Mouse (Mus musculus): Measurements from ENCODE around the gene Tbc1d9b. TPM values are rescaled to one million over a fixed set of nuclear protein-coding genes. Genes with fewer than 3 reads are reported as not detected.
A peak's percentile ranks its signal among the peaks of the same experiment; 100 is the strongest.

Gene Tbc1d9b
- polyA plus RNA-seq, 2 experiments, result 8.4 to 9.5 TPM

DNA sequence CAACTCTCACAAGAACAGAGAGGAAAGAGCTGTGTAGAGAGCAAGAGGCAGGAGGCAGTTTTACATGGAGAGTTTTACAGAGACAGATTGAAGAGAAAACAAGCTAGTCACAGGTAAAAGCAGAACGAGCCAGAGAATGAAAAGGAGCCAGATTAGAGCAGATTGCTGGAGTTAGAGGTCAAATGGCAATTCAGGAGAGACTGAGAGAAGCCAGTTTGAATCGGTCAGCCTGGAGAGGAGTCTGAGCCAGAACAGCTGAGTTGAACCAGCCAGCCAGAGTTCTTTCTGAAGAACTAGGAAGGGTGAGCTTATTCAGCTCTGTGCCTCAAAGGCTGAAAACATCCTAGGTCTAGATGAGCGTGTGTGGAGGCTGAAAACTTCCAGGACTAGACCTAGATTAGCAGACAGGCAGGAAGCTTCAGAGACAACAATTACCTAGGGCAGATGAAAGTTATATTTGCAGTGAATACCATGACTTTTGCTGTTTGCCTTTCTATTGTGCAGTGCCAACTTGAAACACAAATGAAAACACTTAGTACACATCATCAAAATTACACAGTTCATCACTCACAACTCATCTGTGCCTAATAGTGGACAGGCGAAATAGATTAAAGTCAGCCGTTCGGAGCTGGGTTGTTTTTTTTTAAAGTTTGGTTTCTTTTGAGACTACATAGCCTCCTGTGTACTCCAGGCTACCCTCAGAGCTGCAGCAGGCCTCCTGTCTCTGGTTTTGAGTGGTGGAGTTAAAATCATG, 49.5 kb downstream of the Tbc1d9b start:
- Histone ChIP-seq H3K9me3 (ENCODE audit: control insufficient read depth, low read length) (no peaks in the 10 kb centered on the region), H3K9ac (replicated peaks) (no peak overlapping the region), H3K4me1 (replicated peaks; ENCODE audit: control insufficient read depth in 2 of 2, insufficient read depth in 2 of 2, low read length in 1 of 2) (peaks cover 2 to 24% of the 10 kb centered on the region in 2 experiments), H3K27me3 (ENCODE audit: control insufficient read depth, insufficient read depth, low read length) (no peaks in the 10 kb centered on the region), H3K36me3 (replicated peaks; ENCODE audit: control insufficient read depth, insufficient read depth, low read depth) (no peaks in the 10 kb centered on the region), H3K27ac (no peak overlapping the region), H3K4me2 (ENCODE audit: low read depth) (no peak overlapping the region), H3K4me3 (ENCODE audit: insufficient read depth in 1 of 2, low read depth in 2 of 2, low read length in 2 of 2) (no peak overlapping the region)
- DNase-seq (ENCODE audit: low read depth in 3 of 3, low spot score in 3 of 3) (no peak), ATAC-seq (ENCODE audit: insufficient read depth) (no peak)
- no peak for TF ChIP-seq CTCF (IDR thresholded peaks at IDR 0.05; ENCODE audit: low read depth)
- no peak for TF ChIP-seq EP300 (IDR thresholded peaks at IDR 0.05; ENCODE audit: low read depth)
- WGBS (ENCODE audit: insufficient replicate concordance), result 56% methylated on average over 6 of the region's 6 CpGs

GRCm38 (mm10) chr11:50182702-50183101, 51.5 kb downstream of the Tbc1d9b start:
- Histone ChIP-seq H3K9me3 (ENCODE audit: control insufficient read depth, low read length) (no peaks in the 10 kb centered on the region), H3K27me3 (ENCODE audit: control insufficient read depth, insufficient read depth, low read length) (no peaks in the 10 kb centered on the region), H3K4me1 (replicated peaks; ENCODE audit: control insufficient read depth in 2 of 2, insufficient read depth in 2 of 2, low read length in 1 of 2) (peaks cover 0 to 14% of the 10 kb centered on the region in 2 experiments; a peak in 2 of 4 replicates), H3K9ac (replicated peaks) (no peak overlapping the region), H3K4me3 (ENCODE audit: insufficient read depth in 1 of 2, low read depth in 2 of 2, low read length in 2 of 2) (no peak overlapping the region), H3K36me3 (replicated peaks; ENCODE audit: control insufficient read depth, insufficient read depth, low read depth) (no peaks in the 10 kb centered on the region), H3K27ac (no peak overlapping the region), H3K4me2 (ENCODE audit: low read depth) (no peak overlapping the region)
- TF ChIP-seq EP300 (IDR thresholded peaks at IDR 0.05; ENCODE audit: low read depth), result no peak
- no peak for TF ChIP-seq CTCF (IDR thresholded peaks at IDR 0.05; ENCODE audit: low read depth)
- 60% methylated on average over 4 of the region's 4 CpGs for WGBS (ENCODE audit: insufficient replicate concordance)
- DNase-seq (ENCODE audit: low read depth in 3 of 3, low spot score in 3 of 3) (no peak), ATAC-seq (ENCODE audit: insufficient read depth) (no peak)

GRCm38 (mm10) chr11:50184788-50185187, 53.6 kb downstream of the Tbc1d9b start:
- Histone ChIP-seq H3K4me3 (ENCODE audit: insufficient read depth in 1 of 2, low read depth in 2 of 2, low read length in 2 of 2) (no peak overlapping the region), H3K27ac (no peak overlapping the region), H3K9me3 (ENCODE audit: control insufficient read depth, low read length) (no peaks in the 10 kb centered on the region), H3K4me2 (ENCODE audit: low read depth) (no peak overlapping the region), H3K36me3 (replicated peaks; ENCODE audit: control insufficient read depth, insufficient read depth, low read depth) (no peaks in the 10 kb centered on the region), H3K9ac (replicated peaks) (no peak overlapping the region), H3K4me1 (replicated peaks; ENCODE audit: control insufficient read depth in 2 of 2, insufficient read depth in 2 of 2, low read length in 1 of 2) (peaks cover 0 to 12% of the 10 kb centered on the region in 2 experiments; a peak in 2 of 4 replicates), H3K27me3 (ENCODE audit: control insufficient read depth, insufficient read depth, low read length) (no peaks in the 10 kb centered on the region)
- peak; percentile 58 for ATAC-seq (ENCODE audit: insufficient read depth)
- TF ChIP-seq EP300 (IDR thresholded peaks at IDR 0.05; ENCODE audit: low read depth), result no peak
- no peak for TF ChIP-seq CTCF (IDR thresholded peaks at IDR 0.05; ENCODE audit: low read depth)
- DNase-seq (ENCODE audit: low read depth in 3 of 3, low spot score in 3 of 3), result no peak
- 69% methylated on average over 3 of the region's 3 CpGs for WGBS (ENCODE audit: insufficient replicate concordance)

GRCm38 (mm10) chr11:50188682-50189081, 57.5 kb downstream of the Tbc1d9b start:
- Histone ChIP-seq H3K27me3 (ENCODE audit: control insufficient read depth, insufficient read depth, low read length) (no peaks in the 10 kb centered on the region), H3K36me3 (replicated peaks; ENCODE audit: control insufficient read depth, insufficient read depth, low read depth) (no peaks in the 10 kb centered on the region), H3K4me3 (ENCODE audit: insufficient read depth in 1 of 2, low read depth in 2 of 2, low read length in 2 of 2) (no peak overlapping the region), H3K27ac (no peak overlapping the region), H3K9ac (replicated peaks) (no peak overlapping the region; the same call in 1 of the 2 replicates), H3K4me2 (ENCODE audit: low read depth) (no peak overlapping the region), H3K9me3 (ENCODE audit: control insufficient read depth, low read length) (no peaks in the 10 kb centered on the region), H3K4me1 (replicated peaks; ENCODE audit: control insufficient read depth in 2 of 2, insufficient read depth in 2 of 2, low read length in 1 of 2) (peaks cover 0 to 6% of the 10 kb centered on the region in 2 experiments; a peak in 2 of 4 replicates)
- peak; percentile 29; the same call in 1 of the 2 replicates for ATAC-seq (ENCODE audit: insufficient read depth)
- TF ChIP-seq CTCF (IDR thresholded peaks at IDR 0.05; ENCODE audit: low read depth), result no peak
- no peak for TF ChIP-seq EP300 (IDR thresholded peaks at IDR 0.05; ENCODE audit: low read depth)
- DNase-seq (ENCODE audit: low read depth in 3 of 3, low spot score in 3 of 3), result no peak
- 56% methylated on average over 7 of the region's 7 CpGs for WGBS (ENCODE audit: insufficient replicate concordance)

DNA sequence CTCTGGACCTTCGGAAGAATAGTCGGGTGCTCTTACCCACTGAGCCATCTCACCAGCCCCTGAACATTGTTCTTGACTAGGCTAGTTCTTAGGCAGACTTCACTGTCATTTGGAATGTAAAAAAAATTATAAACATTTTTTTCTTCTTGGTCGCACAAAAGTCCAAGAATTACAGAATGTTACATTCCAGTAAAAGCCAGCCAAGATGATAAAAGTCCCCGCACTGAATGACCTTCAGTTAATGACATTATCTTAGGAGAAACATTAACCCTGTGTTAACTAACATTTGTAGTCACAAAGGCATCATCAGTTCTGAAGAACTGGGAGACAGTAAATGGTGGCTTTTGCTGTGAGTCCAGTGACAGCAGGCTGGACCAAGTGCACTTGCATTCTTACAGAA, 59.2 kb downstream of the Tbc1d9b start:
- ATAC-seq (ENCODE audit: insufficient read depth), result no peak
- TF ChIP-seq CTCF (IDR thresholded peaks at IDR 0.05; ENCODE audit: low read depth), result no peak
- TF ChIP-seq EP300 (IDR thresholded peaks at IDR 0.05; ENCODE audit: low read depth), result no peak
- 69% methylated on average over 4 of the region's 4 CpGs for WGBS (ENCODE audit: insufficient replicate concordance)

More for the DNA sequence above, 59.2 kb downstream of the Tbc1d9b start:
- H3K27ac ChIP-seq, result no peak overlapping the region
- H3K4me2 ChIP-seq (ENCODE audit: low read depth), result no peak overlapping the region
- H3K36me3 ChIP-seq (replicated peaks; ENCODE audit: control insufficient read depth, insufficient read depth, low read depth), result no peaks in the 10 kb centered on the region
- peaks cover 0 to 8% of the 10 kb centered on the region in 2 experiments; a peak in 1 of 4 replicates for H3K4me1 ChIP-seq (replicated peaks; ENCODE audit: control insufficient read depth in 2 of 2, insufficient read depth in 2 of 2, low read length in 1 of 2)
- H3K9me3 ChIP-seq (ENCODE audit: control insufficient read depth, low read length), result no peaks in the 10 kb centered on the region
- H3K27me3 ChIP-seq (ENCODE audit: control insufficient read depth, insufficient read depth, low read length), result no peaks in the 10 kb centered on the region
- DNase-seq (ENCODE audit: low read depth in 3 of 3, low spot score in 3 of 3), result no peak
- H3K4me3 ChIP-seq (ENCODE audit: insufficient read depth in 1 of 2, low read depth in 2 of 2, low read length in 2 of 2), result no peak overlapping the region
- no peak overlapping the region for H3K9ac ChIP-seq (replicated peaks)
